Mouse (Mus musculus) megakaryocyte-erythroid progenitor cell, adult 5-6 weeks (primary cell): ENCODE data around the gene Elovl5. TPM values are rescaled to one million over a fixed set of nuclear protein-coding genes. Genes with fewer than 3 reads are reported as not detected.

Experiments used
- ATAC-seq: replicated peaks from 2 replicates; pipeline ENCODE4 v1.8.0; 2016; ENCODE audit warnings: mild to moderate bottlenecking, inconsistent platforms; ENCODE audit not compliant: severe bottlenecking, poor library complexity, low FRiP score, low TSS enrichment
- total RNA-seq, 2 experiments: library from RNA; stranded (forward) in 1 of 2; stranded (reverse) in 1 of 2; fragments of 200-1000, 215-1000 nt in 1 of 2; fragments of >200 nt in 1 of 2; fragmentation: Nextera tagmentation in 1 of 2; gene quantifications; 2 replicates each; pipeline ENCODE4 v1.2.3; 2014 to 2017

The Elovl5 gene
- total RNA-seq, 2 experiments from 2014 or later, result 25.5 to 39.8 TPM

DNA sequence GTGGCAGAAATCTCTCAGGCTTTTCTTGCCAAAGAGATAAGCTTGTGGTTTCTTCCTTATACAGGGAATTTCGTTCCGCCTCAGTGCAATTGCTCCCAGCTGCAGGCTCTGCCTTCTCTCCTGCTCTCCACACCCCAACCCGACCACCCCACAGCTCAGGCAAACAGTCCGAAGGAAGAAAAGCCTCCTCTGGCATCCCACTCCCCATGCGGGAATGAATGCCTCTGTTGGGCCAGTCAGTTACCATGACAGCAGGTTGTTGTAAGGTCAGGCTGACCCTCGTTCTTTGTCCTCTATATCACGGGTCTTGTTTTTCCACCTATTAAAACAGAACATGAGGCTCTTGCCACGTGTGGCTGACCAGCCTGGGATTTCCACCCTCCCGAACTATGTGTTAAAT, 104.1 kb downstream of the Elovl5 start:
- ATAC-seq, result no peak

DNA sequence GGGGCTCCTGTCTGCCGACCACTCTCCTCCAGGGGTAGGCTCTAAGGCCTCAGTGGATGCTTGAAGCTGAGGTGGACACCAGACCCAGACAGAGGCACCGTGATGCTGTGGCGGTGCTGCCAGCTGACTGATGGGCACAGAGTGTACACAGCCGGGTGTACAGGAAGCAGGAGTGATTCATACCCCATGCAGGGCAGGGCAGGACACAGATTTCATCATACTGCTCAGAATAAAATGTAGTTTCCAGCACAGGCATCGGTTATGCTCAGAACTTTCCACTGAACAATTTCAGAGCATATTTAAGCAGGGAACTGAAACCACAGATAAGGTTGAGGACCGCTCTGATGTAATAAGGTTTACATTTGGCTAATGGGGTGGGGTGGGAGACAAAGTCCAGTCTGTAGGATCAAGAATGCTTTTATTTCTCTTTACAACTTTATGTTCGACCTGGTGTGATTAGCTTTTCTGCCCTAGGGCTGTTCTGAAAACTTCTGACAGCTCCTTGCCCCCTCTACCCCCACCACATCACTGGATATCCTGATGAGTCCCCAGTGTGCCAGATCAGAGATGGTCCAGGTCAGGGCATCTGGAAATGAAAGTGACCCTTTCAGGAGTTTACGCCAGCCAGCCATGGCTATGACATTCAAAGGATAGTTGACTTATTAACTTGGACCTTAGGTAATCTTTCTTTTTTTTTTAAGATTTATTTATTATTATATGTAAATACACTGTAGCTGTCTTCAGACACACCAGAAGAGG, 105.2 kb downstream of the Elovl5 start:
- no peak for ATAC-seq

DNA sequence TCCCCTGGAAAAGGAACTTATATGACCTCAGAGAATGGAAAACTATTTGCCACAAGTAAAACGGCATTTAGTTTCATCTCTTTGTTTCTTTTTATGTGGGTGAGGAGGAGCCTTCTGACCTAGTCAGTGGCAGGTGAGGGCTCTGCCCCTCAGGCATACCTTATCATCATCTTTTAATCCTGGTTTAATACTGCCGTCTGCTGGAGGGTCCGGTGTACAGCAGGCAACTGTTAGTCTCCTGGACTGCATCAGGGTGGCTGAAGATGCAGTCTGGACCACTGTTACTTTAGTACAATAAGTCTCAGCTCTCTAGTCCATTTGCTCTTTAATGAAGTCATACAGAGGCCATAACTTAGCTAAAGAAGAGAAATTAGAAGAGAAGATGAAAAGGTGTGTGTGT, 107.7 kb downstream of the Elovl5 start:
- peak; percentile 82 for ATAC-seq

DNA sequence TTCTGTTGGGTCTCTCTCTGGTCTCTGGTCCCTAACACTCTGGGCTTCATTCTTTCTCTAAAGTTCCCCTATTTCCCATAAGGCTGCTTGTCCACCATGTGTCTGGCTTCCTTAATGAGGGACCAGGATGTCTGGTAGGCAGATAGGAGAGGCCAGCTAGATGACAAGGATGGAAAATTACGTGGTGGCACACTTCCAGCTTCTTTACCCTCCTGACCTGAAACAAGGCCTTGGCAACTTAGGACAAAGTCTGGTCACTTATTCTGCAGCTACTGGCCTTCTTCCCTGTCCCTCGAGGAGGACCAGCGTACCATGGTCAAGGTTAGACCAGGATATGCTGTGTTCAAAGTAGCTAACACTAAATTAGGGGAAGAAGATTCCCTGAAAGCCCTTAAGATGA, 109.9 kb downstream of the Elovl5 start:
- ATAC-seq, result no peak

DNA sequence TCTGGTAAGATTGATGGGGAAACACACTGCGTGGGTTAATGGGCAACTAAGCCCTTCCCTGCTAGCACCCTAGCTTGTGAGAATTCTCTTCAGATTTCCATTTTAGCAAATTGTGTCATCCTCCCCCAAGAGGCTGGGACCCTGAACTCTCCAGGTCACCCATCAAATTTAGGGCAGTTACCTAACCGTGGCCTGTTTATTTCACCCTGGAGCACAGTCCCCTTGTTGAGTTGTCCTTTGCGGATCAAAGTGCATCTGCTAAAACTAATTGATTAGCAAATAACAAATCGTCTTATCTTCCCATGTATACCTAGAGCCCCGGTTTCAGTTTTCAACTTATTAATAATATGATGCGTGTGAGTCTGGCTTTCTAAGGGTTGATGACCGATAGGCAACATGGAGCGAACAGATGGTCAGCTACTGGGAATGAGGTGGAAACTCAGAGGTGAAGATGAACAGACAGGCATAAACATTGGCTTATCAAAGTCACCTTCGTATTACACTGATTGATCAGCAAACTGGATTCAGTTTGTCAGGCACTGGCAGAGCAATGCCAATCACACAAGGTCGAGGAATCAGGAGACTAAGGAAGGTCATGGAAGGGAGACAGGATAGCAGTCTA, 113.8 kb downstream of the Elovl5 start:
- ATAC-seq, result no peak

DNA sequence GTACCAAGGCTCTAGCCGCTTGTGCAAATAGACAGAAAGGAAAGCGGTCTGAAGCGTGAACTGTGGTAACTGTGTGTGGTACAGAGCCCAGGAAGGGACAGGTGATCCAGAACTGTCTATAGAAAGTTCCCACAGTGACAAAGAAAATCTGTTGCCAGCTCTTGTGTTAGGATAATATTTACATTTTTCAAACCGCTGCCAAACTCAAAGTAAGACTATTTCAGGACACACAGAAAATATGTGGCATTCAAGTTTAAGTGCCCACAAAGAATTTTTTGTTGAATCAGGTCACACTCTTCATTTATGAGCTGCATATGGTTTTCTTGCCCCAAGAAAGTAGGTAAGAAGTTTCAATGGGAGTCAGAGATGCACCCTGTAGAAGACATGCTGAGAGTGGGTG, 115.8 kb downstream of the Elovl5 start:
- no peak for ATAC-seq

Other genes starting within 250 kb of the Elovl5 start
- gene Gclc, start 162.8 kb upstream of the Elovl5 start, total RNA-seq (2014; fragmentation: Nextera tagmentation), result 73.3 and 88.4 TPM in 2 replicates
- gene Gclc, start 162.8 kb upstream of the Elovl5 start, total RNA-seq (2017), result 74.4 and 85.9 TPM in 2 replicates
- not detected in 2 replicates for gene Gcm1, start 134.6 kb downstream of the Elovl5 start, total RNA-seq (2014; fragmentation: Nextera tagmentation)
- not detected in 2 replicates for gene Gcm1, start 134.6 kb downstream of the Elovl5 start, total RNA-seq (2017)
- 72.9 and 109 TPM in 2 replicates for gene Fbxo9, start 191.7 kb downstream of the Elovl5 start, total RNA-seq (2014; fragmentation: Nextera tagmentation)
- gene Fbxo9, start 191.7 kb downstream of the Elovl5 start, total RNA-seq (2017), result 69.2 and 112 TPM in 2 replicates
- gene Ick, start 191.8 kb downstream of the Elovl5 start, total RNA-seq (2014; fragmentation: Nextera tagmentation), result 18.1 and 22.3 TPM in 2 replicates
- gene Ick, start 191.8 kb downstream of the Elovl5 start, total RNA-seq (2017), result 15.4 and 17.1 TPM in 2 replicates